Mouse (Mus musculus) MEL (cell line): ENCODE measurements around the gene Poc1b.

Experiments
- BHLHE40 ChIP-seq: IDR thresholded peaks from 2 replicates; pipeline ENCODE4 v1.6.1; 2012; ENCODE audit warnings: low read depth, mild to moderate bottlenecking, inconsistent platforms, low read length, improper control_type of control experiment, borderline replicate concordance
- CHD2 ChIP-seq: IDR thresholded peaks from 2 replicates; pipeline ENCODE4 v1.6.1; 2011; ENCODE audit warnings: low read length, improper control_type of control experiment
- CTCF ChIP-seq, 3 experiments: IDR thresholded peaks in 2 of 3; conservative IDR thresholded peaks in 1 of 3; 2 replicates each; pipeline ENCODE4 v1.5.1; 2011 to 2012; ENCODE audit warnings: low read length in 3 of 3, low read depth in 2 of 3, mild to moderate bottlenecking in 2 of 3, improper control_type of control experiment in 1 of 3, inconsistent platforms in 1 of 3, mixed read lengths in 1 of 3, moderate library complexity in 1 of 3; ENCODE audit not compliant: control insufficient read depth in 1 of 3, insufficient read depth in 1 of 3, poor library complexity in 1 of 3, severe bottlenecking in 1 of 3
- JUND ChIP-seq: IDR thresholded peaks from 2 replicates; pipeline ENCODE4 v1.6.1; 2011; ENCODE audit warnings: low read depth, mild to moderate bottlenecking, improper control_type of control experiment, low read length
- MXI1 ChIP-seq: IDR thresholded peaks from 2 replicates; pipeline ENCODE4 v1.6.1; 2011; ENCODE audit warnings: mild to moderate bottlenecking, low read depth, low read length, improper control_type of control experiment
- POLR2A ChIP-seq, 2 experiments: IDR thresholded peaks; 2 replicates each; pipeline ENCODE4 v1.6.1; 2011 to 2012; ENCODE audit warnings: low read length in 2 of 2, mild to moderate bottlenecking in 2 of 2, control low read depth in 1 of 2, improper control_type of control experiment in 1 of 2, low read depth in 1 of 2, moderate library complexity in 1 of 2; ENCODE audit not compliant: control insufficient read depth in 1 of 2, insufficient read depth in 1 of 2, poor library complexity in 1 of 2
- POLR2AphosphoS2 ChIP-seq: IDR thresholded peaks from 2 replicates; pipeline ENCODE4 v1.6.1; 2011; ENCODE audit warnings: low read length, improper control_type of control experiment
- SIN3A ChIP-seq: IDR thresholded peaks from 2 replicates; pipeline ENCODE4 v1.6.1; 2012; ENCODE audit warnings: low read length, improper control_type of control experiment, inconsistent platforms
- TBP ChIP-seq: IDR thresholded peaks from 2 replicates; pipeline ENCODE4 v1.8.0; 2011; ENCODE audit warnings: low read depth, low read length, improper control_type of control experiment
- USF2 ChIP-seq, 2 experiments: IDR thresholded peaks; 2 replicates each; pipeline ENCODE4 v1.6.1; 2011 to 2012; ENCODE audit warnings: improper control_type of control experiment in 2 of 2, low read length in 2 of 2, borderline replicate concordance in 1 of 2, inconsistent platforms in 1 of 2, low read depth in 1 of 2, mild to moderate bottlenecking in 1 of 2; ENCODE audit not compliant: insufficient read depth in 1 of 2
- ZC3H11A ChIP-seq: IDR thresholded peaks from 2 replicates; pipeline ENCODE4 v1.6.1; 2012; ENCODE audit warnings: low read depth, mild to moderate bottlenecking, inconsistent platforms, low read length, improper control_type of control experiment
- ZKSCAN1 ChIP-seq: IDR thresholded peaks from 2 replicates; pipeline ENCODE4 v1.6.1; 2012; ENCODE audit warnings: low read depth, mild to moderate bottlenecking, inconsistent platforms, low read length, improper control_type of control experiment, moderate library complexity
- ZMIZ1 ChIP-seq: IDR thresholded peaks from 2 replicates; pipeline ENCODE4 v1.6.1; 2012; ENCODE audit warnings: low read depth, mild to moderate bottlenecking, inconsistent platforms, low read length, improper control_type of control experiment, moderate library complexity

- TF ChIP-seq CTCF (IDR thresholded peaks at IDR 0.05 in 2 of 3, conservative IDR thresholded peaks at IDR 0.05 in 1 of 3; ENCODE audit: control insufficient read depth in 1 of 3, insufficient read depth in 1 of 3, low read depth in 2 of 3, low read length in 3 of 3, poor library complexity in 1 of 3, severe bottlenecking in 1 of 3) (no peak), ZKSCAN1 (no peak), JUND (no peak), ZMIZ1 (no peak), CHD2 (no peak), MXI1 (no peak), ZC3H11A (no peak), POLR2A (IDR thresholded peaks at IDR 0.05; ENCODE audit: control insufficient read depth in 1 of 2, insufficient read depth in 1 of 2, low read depth in 1 of 2, low read length in 2 of 2, poor library complexity in 1 of 2) (no peak), BHLHE40 (no peak), SIN3A (no peak), TBP (no peak), USF2 (IDR thresholded peaks at IDR 0.05; ENCODE audit: borderline replicate concordance in 1 of 2, insufficient read depth in 1 of 2, low read depth in 1 of 2, low read length in 2 of 2) (no peak), POLR2AphosphoS2 (no peak)
Observed at GRCm38 (mm10) chr10:99211503-99212265, 104.8 kb downstream of the Poc1b start.
